Mouse (Mus musculus): Measurements from ENCODE around the gene Nsf.

DNA sequence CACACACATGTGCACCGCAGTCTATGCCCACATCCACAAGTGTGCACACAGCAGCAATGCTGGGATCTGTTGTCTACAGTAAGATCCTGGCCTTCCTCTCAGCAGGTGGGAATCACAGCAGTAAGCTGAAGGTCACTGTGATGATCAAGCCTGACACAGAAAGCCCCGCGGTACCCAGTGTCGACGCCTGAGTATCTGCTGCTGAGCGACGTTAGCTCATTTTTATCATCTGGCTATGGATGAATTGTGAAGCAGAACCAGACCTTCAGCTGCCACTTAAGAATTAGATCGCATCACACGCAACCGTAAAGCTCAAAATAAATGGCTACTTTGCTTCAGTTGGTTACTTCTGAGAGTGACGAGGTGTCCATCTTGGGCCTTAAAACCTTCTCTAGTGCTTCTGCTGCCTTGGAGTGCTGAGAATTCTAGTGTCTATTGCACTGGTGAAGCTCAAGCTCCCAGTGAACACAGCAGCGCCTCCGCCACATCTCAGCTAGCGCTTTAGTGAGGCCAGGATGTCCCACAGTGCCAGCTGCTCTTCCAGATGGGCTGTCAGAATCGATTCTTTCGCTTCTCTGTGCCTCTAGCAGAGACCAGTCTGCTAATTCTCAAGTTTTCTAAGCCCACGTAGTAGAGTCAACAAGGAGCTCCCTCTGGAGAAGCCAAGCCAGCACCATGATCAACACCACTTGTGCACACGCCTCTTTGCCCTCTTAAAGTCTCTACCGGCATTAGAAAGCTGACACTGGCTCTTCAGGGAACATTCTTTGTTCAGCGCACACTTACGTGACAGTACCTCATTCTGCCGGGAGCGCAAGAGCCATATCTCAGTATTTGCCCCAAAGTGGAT lies 63.3 kb downstream of the Nsf start:
- TF ChIP-seq GATA1 (IDR thresholded peaks at IDR 0.05; ENCODE audit: borderline replicate concordance, low read length) (no peak), FLI1 (IDR thresholded peaks at IDR 0.05; ENCODE audit: low read length) (no peak)

Measured in megakaryocyte, embryonic 14.5 days (primary cell).